In the genomic region with DNA sequence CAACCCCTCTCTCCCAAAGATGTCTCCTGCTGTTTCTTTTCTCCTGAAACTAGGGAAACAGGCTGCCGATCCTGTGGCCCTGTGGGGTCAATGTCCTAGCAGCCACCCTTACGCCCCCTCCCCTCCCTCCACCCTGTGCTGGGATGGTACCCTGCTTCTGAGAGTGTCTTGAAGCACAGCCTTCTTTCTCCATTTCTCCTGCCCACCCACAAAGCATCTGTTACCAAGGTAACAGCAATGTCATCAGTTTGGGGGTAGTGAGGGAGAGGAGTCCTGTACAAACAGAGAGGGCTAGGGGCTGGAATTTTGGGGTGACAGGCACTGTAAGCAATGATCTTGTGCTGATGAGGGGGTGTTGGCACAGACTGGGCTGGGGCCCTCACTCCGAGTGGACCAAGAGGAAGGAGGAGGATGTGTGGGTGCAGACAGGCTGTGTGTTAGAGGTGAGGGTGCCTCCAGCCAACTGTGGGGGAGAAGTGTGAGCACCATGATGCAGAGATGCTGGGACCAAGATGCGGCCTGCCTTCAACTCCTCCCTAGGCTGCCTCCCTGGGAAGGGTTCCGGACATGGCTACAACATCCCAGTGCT, we compare ENCODE assay signal across 18 mouse cellular contexts. TPM values are rescaled to one million over a fixed set of nuclear protein-coding genes. Genes with fewer than 3 reads are reported as not detected.
DNase-seq lines count a peak whose midpoint lies in the region; ATAC-seq and TF ChIP-seq lines count a peak whose summit lies in the region.
"Had no signal": no experiment of that assay in that cellular context is flagged by ENCODE, and none has a peak within 500 bp of the region (broad histone marks: within the 10 kb centered on the region; RNA-seq: fewer than 3 reads in every experiment).

No protein-coding gene starts in this region.

- no peak for DNase-seq in layer of hippocampus, adult 2 months (ENCODE audit: low spot score in 2 of 2)
- DNase-seq in layer of hippocampus, adult 9-11 months: no peak
- no peak for DNase-seq in midbrain, postnatal 0 days (ENCODE audit: low spot score)
- no peak for DNase-seq in ES-E14 (ENCODE audit: low read depth, low spot score)
- DNase-seq in thymus, postnatal 4 days: no peak
- DNase-seq: cerebellum, postnatal 14 days; lung, adult 2 months; lung, postnatal 36 days; midbrain, embryonic 14.5 days had no signal

- no peak overlapping the region for H3K4me2 ChIP-seq in midbrain, postnatal 0 days (ENCODE audit: low read depth, low read length, poor library complexity, severe bottlenecking)
- H3K4me2 ChIP-seq in midbrain, embryonic 15.5 days: no peak overlapping the region
- H3K4me2 ChIP-seq: forebrain, embryonic 13.5 days; heart, embryonic 15.5 days; hindbrain, embryonic 12.5 days; liver, embryonic 11.5 days had no signal

- H3K9me3 ChIP-seq in midbrain, postnatal 0 days (ENCODE audit: low read length): no peaks in the 10 kb centered on the region
- no peaks in the 10 kb centered on the region for H3K9me3 ChIP-seq in midbrain, embryonic 15.5 days
- H3K9me3 ChIP-seq in ES-E14 (ENCODE audit: control insufficient read depth, insufficient read depth, low read depth, low read length): no peaks in the 10 kb centered on the region
- H3K9me3 ChIP-seq: forebrain, embryonic 13.5 days; heart, embryonic 15.5 days; hindbrain, embryonic 12.5 days had no signal

- H3K36me3 ChIP-seq in midbrain, postnatal 0 days (ENCODE audit: insufficient read depth, low read length): no peaks in the 10 kb centered on the region
- H3K36me3 ChIP-seq in midbrain, embryonic 15.5 days (replicated peaks): no peaks in the 10 kb centered on the region
- no peaks in the 10 kb centered on the region for H3K36me3 ChIP-seq in ES-E14 (ENCODE audit: control insufficient read depth, insufficient read depth, low read length, poor library complexity, severe bottlenecking)
- H3K36me3 ChIP-seq: heart, embryonic 15.5 days; hindbrain, embryonic 12.5 days had no signal

- no peak for ATAC-seq in midbrain, postnatal 0 days (ENCODE audit: low FRiP score)
- no peak for ATAC-seq in midbrain, embryonic 15.5 days (replicated peaks)
- ATAC-seq in erythroblast, adult 5-6 weeks (replicated peaks; ENCODE audit: low FRiP score, poor library complexity, severe bottlenecking): peak; percentile 20; the same call in 1 of the 2 replicates
- ATAC-seq: forebrain, embryonic 13.5 days; intestine, postnatal 0 days had no signal

- no peaks in the 10 kb centered on the region for H3K27me3 ChIP-seq in midbrain, postnatal 0 days (ENCODE audit: insufficient read depth, low read length)
- H3K27me3 ChIP-seq in midbrain, embryonic 15.5 days (replicated peaks): no peaks in the 10 kb centered on the region; the same call in none of the 2 replicates

- H3K27ac ChIP-seq in layer of hippocampus, adult 2 months: peak overlapping the region; percentile 74
- no peak overlapping the region for H3K27ac ChIP-seq in midbrain, postnatal 0 days (ENCODE audit: low read depth, low read length)
- no peak overlapping the region for H3K27ac ChIP-seq in midbrain, embryonic 15.5 days
- no peak overlapping the region for H3K27ac ChIP-seq in ES-E14 (ENCODE audit: insufficient read depth, low read depth, low read length, poor library complexity, severe bottlenecking)
- H3K27ac ChIP-seq: forebrain, embryonic 13.5 days; heart, adult 2 months; heart, embryonic 15.5 days; hindbrain, embryonic 12.5 days; kidney, postnatal 0 days had no signal

- H3K4me1 ChIP-seq in midbrain, postnatal 0 days (ENCODE audit: insufficient read depth, low read length): no peaks in the 10 kb centered on the region
- peaks cover 9% of the 10 kb centered on the region; the same call in 1 of the 2 replicates for H3K4me1 ChIP-seq in midbrain, embryonic 15.5 days
- peaks cover 2 to 25% of the 10 kb centered on the region in 2 experiments; a peak in 3 of 4 replicates for H3K4me1 ChIP-seq in ES-E14 (ENCODE audit: control insufficient read depth in 2 of 2, insufficient read depth in 2 of 2, low read length in 2 of 2, poor library complexity in 1 of 2)

- peak overlapping the region; percentile 19; the same call in 1 of the 2 replicates for H3K9ac ChIP-seq in midbrain, postnatal 0 days (replicated peaks; ENCODE audit: low read length, poor library complexity, severe bottlenecking)
- H3K9ac ChIP-seq in midbrain, embryonic 15.5 days: no peak overlapping the region
- H3K9ac ChIP-seq in ES-E14 (ENCODE audit: insufficient read depth, low read depth, low read length, poor library complexity, severe bottlenecking): peak overlapping the region; percentile 31; the same call in 1 of the 2 replicates
- H3K9ac ChIP-seq: forebrain, embryonic 13.5 days; heart, embryonic 15.5 days; hindbrain, embryonic 12.5 days had no signal

- 74% methylated on average over 5 of the region's 5 CpGs for WGBS in midbrain, postnatal 0 days
- 69% methylated on average over 5 of the region's 5 CpGs for WGBS in midbrain, embryonic 15.5 days

- no peak for TF ChIP-seq CTCF in layer of hippocampus, adult 2 months (conservative IDR thresholded peaks at IDR 0.05)
- TF ChIP-seq CTCF in midbrain, postnatal 0 days (IDR thresholded peaks at IDR 0.05): no peak

- in situ Hi-C loops in ES-E14 (cut with MboI; ENCODE audit: low sequenced_read_pairs in 2 of 2, unreplicated experiment in 2 of 2): no loop called here

- no peak overlapping the region for H3K4me3 ChIP-seq in layer of hippocampus, adult 2 months
- H3K4me3 ChIP-seq in midbrain, postnatal 0 days (ENCODE audit: low read depth, low read length): no peak overlapping the region
- no peak overlapping the region for H3K4me3 ChIP-seq in midbrain, embryonic 15.5 days
- H3K4me3 ChIP-seq in ES-E14 (ENCODE audit: insufficient read depth in 1 of 2, low read depth in 1 of 2, low read length in 2 of 2, poor library complexity in 1 of 2, severe bottlenecking in 1 of 2): no peak overlapping the region
- H3K4me3 ChIP-seq: forebrain, embryonic 13.5 days; heart, adult 2 months; heart, embryonic 15.5 days; hindbrain, embryonic 12.5 days had no signal

TF ChIP-seq in ES-E14, 5 proteins besides CTCF, POLR2A, EP300 and RAD21:
- TF ChIP-seq ZNF384 (IDR thresholded peaks at IDR 0.05; ENCODE audit: low read depth, low read length): no peak
- TF ChIP-seq HCFC1 (IDR thresholded peaks at IDR 0.05; ENCODE audit: borderline replicate concordance, insufficient read depth, low read length): no peak
- TF ChIP-seq ZC3H11A (IDR thresholded peaks at IDR 0.05; ENCODE audit: borderline replicate concordance, low read depth, low read length): no peak

RNA-seq across cellular contexts. Expression of gene Stac2, which starts 6.9 kb away (rescaled TPM):
- total RNA-seq in layer of hippocampus, adult 2 months (2021): 10 to 100 TPM; 50.2 to 50.8 TPM
- total RNA-seq in midbrain, postnatal 0 days (2014; rRNA removed): 4.4 and 8.3 TPM in 2 replicates
- polyA plus RNA-seq in midbrain, postnatal 0 days (2015; fragmentation: Nextera tagmentation; extraction: Ambion mirVana): 3.5 and 4.1 TPM in 2 replicates
- 2.6 and 3.9 TPM in 2 replicates for polyA plus RNA-seq in midbrain, embryonic 15.5 days (2015; fragmentation: Nextera tagmentation; extraction: Ambion mirVana)
- 2.1 and 3.8 TPM in 2 replicates for total RNA-seq in ES-E14 (2012; rRNA removed)
- not detected in 2 replicates for total RNA-seq in erythroblast, adult 5-6 weeks (2015; ENCODE audit: low replicate concordance)
- not detected in 2 replicates for total RNA-seq in erythroblast, adult 5-6 weeks (2017; ENCODE audit: low replicate concordance)

RNA-seq across cellular contexts. Expression of gene Rpl19, which starts 33.7 kb away (rescaled TPM):
- total RNA-seq in layer of hippocampus, adult 2 months (2021): 100 to 1,000 TPM; 615 to 621 TPM
- 597 and 686 TPM in 2 replicates for total RNA-seq in midbrain, postnatal 0 days (2014; rRNA removed)
- 591 and 620 TPM in 2 replicates for polyA plus RNA-seq in midbrain, postnatal 0 days (2015; fragmentation: Nextera tagmentation; extraction: Ambion mirVana)
- polyA plus RNA-seq in midbrain, embryonic 15.5 days (2015; fragmentation: Nextera tagmentation; extraction: Ambion mirVana): 622 and 634 TPM in 2 replicates
- total RNA-seq in ES-E14 (2012; rRNA removed): 3,222 and 3,264 TPM in 2 replicates
- 701 and 899 TPM in 2 replicates for total RNA-seq in erythroblast, adult 5-6 weeks (2015; ENCODE audit: low replicate concordance)
- 332 and 357 TPM in 2 replicates for total RNA-seq in erythroblast, adult 5-6 weeks (2017; ENCODE audit: low replicate concordance)

RNA-seq across cellular contexts. Expression of gene Cacnb1, which starts 37.4 kb away (rescaled TPM):
- 100 to 1,000 TPM; 139 to 142 TPM for total RNA-seq in layer of hippocampus, adult 2 months (2021)
- 89.1 and 96.4 TPM in 2 replicates for total RNA-seq in midbrain, postnatal 0 days (2014; rRNA removed)
- polyA plus RNA-seq in midbrain, postnatal 0 days (2015; fragmentation: Nextera tagmentation; extraction: Ambion mirVana): 61.1 and 63.2 TPM in 2 replicates
- polyA plus RNA-seq in midbrain, embryonic 15.5 days (2015; fragmentation: Nextera tagmentation; extraction: Ambion mirVana): 72.0 and 75.2 TPM in 2 replicates
- total RNA-seq in ES-E14 (2012; rRNA removed): 6.2 and 12.0 TPM in 2 replicates
- not detected in 2 replicates for total RNA-seq in erythroblast, adult 5-6 weeks (2015; ENCODE audit: low replicate concordance)
- total RNA-seq in erythroblast, adult 5-6 weeks (2017; ENCODE audit: low replicate concordance): 0.34 TPM in 1 of 2 replicates, not detected in the other
